27 mouse cellular contexts compared by ENCODE assay signal in the genomic region with DNA sequence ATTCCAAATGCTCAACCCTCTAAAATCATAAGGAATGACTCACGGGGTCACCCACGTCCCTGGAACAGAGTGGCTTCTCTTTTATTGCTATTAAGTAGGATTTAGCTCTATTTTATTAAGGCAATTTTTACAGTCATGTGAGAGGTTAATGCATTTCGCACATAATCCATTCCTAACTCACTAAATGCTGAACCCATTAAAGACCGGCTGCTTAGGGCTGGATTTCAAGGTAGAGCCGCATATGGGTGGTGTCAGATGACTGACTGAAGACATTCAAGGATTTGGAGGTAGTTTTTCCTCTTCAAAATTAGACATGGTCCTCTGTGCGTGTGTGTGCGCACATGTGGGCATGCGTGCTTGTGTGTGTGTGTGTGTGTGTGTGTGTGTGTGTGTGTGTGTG.
"Had no signal": no experiment of that assay in that cellular context is flagged by ENCODE, and none has a peak within 500 bp of the region (broad histone marks: within the 10 kb centered on the region; RNA-seq: fewer than 3 reads in every experiment).

No protein-coding gene starts in this region.

- H3K4me2 ChIP-seq: embryonic facial prominence, embryonic 12.5 days; embryonic facial prominence, embryonic 13.5 days; embryonic facial prominence, embryonic 15.5 days; forebrain, embryonic 12.5 days; forebrain, embryonic 13.5 days; forebrain, embryonic 15.5 days had no signal

- H3K27me3 ChIP-seq: embryonic facial prominence, embryonic 12.5 days; embryonic facial prominence, embryonic 13.5 days; embryonic facial prominence, embryonic 15.5 days; forebrain, embryonic 12.5 days; forebrain, embryonic 13.5 days; forebrain, embryonic 15.5 days had no signal

- H3K4me3 ChIP-seq: embryonic facial prominence, embryonic 12.5 days; embryonic facial prominence, embryonic 13.5 days; embryonic facial prominence, embryonic 15.5 days; erythroblast, embryonic 14.5 days; forebrain, embryonic 10.5 days; forebrain, embryonic 12.5 days; forebrain, embryonic 13.5 days; forebrain, embryonic 15.5 days; gastrocnemius, adult 2 months; heart, adult 2 months had no signal

- H3K9me3 ChIP-seq: embryonic facial prominence, embryonic 12.5 days; embryonic facial prominence, embryonic 13.5 days; embryonic facial prominence, embryonic 15.5 days; forebrain, embryonic 10.5 days; forebrain, embryonic 12.5 days; forebrain, embryonic 13.5 days; forebrain, embryonic 15.5 days had no signal

- H3K36me3 ChIP-seq: embryonic facial prominence, embryonic 12.5 days; embryonic facial prominence, embryonic 13.5 days; embryonic facial prominence, embryonic 15.5 days; forebrain, embryonic 10.5 days; forebrain, embryonic 12.5 days; forebrain, embryonic 15.5 days had no signal

- H3K9ac ChIP-seq: embryonic facial prominence, embryonic 12.5 days; embryonic facial prominence, embryonic 13.5 days; embryonic facial prominence, embryonic 15.5 days; forebrain, embryonic 12.5 days; forebrain, embryonic 13.5 days; forebrain, embryonic 15.5 days; forebrain, postnatal 0 days had no signal

- H3K4me1 ChIP-seq: embryonic facial prominence, embryonic 15.5 days; forebrain, embryonic 10.5 days; forebrain, embryonic 12.5 days; forebrain, embryonic 13.5 days; forebrain, embryonic 15.5 days had no signal

- H3K27ac ChIP-seq: embryonic facial prominence, embryonic 12.5 days; embryonic facial prominence, embryonic 13.5 days; embryonic facial prominence, embryonic 15.5 days; forebrain, embryonic 10.5 days; forebrain, embryonic 12.5 days; forebrain, embryonic 13.5 days; forebrain, embryonic 15.5 days; gastrocnemius, adult 2 months; heart, adult 2 months had no signal

- DNase-seq: cerebellum, adult 2 months; cerebellum, adult 8-10 months; cerebellum, adult 9-10 months; cerebellum, adult 9-11 months; cerebellum, postnatal 10 days; cerebellum, postnatal 14 days; cerebellum, postnatal 25 days; cerebellum, postnatal 36 days; embryo, embryonic 11 days; forebrain, postnatal 0 days; gastrocnemius, adult 2 months; gastrocnemius, postnatal 10 days; gastrocnemius, postnatal 14 days; gastrocnemius, postnatal 25 days; gastrocnemius, postnatal 36 days; heart, adult 18-20 months; heart, adult 2 months had no signal

- ATAC-seq: forebrain, embryonic 13.5 days; forebrain, embryonic 14.5 days; forebrain, embryonic 15.5 days; forebrain, embryonic 16.5 days; forebrain, postnatal 0 days had no signal
